Mouse (Mus musculus) liver, embryonic 14.5 days (tissue): ENCODE results near the gene Pde4d. TPM values are rescaled to one million over a fixed set of nuclear protein-coding genes. Genes with fewer than 3 reads are reported as not detected.

ENCODE experiments used
- ATAC-seq: fragments of 200-750 bp; cut with Nextera tagmentation; 2 replicates; pipeline ENCODE4 v1.8.0; 2017; ENCODE audit warnings: moderate number of reproducible peaks, mild to moderate bottlenecking, moderate library complexity; ENCODE audit not compliant: insufficient read depth
- DNase-seq, 3 experiments: peaks; one replicate each; pipeline ENCODE4 v3.0.0-alpha.2; 2012 to 2013; ENCODE audit warnings: low read depth in 3 of 3, low spot score in 3 of 3
- H3K27ac ChIP-seq: fragments of 300-500 bp; sonication (generic); 2 replicates; pipeline ENCODE4 v1.5.1; 2014; ENCODE audit warnings: moderate library complexity, mild to moderate bottlenecking, control low read depth, inconsistent platforms
- H3K27me3 ChIP-seq: fragments of 300-500 bp; sonication (generic); 2 replicates; pipeline ENCODE4 v1.6.1; 2014; ENCODE audit warnings: mild to moderate bottlenecking, low read length, moderate library complexity; ENCODE audit not compliant: control insufficient read depth, insufficient read depth
- H3K36me3 ChIP-seq: fragments of 300-500 bp; sonication (generic); replicated peaks from 2 replicates; pipeline ENCODE4 v1.6.1; 2014; ENCODE audit warnings: low read depth; ENCODE audit not compliant: control insufficient read depth, insufficient read depth
- H3K4me1 ChIP-seq, 2 experiments: fragments of 200-500 bp in 1 of 2; fragments of 300-500 bp in 1 of 2; sonication (generic) in 1 of 2; replicated peaks; 2 replicates each; pipeline ENCODE4 v1.6.1; 2012 to 2014; ENCODE audit warnings: antibody characterized with exemption in 1 of 2, inconsistent platforms in 1 of 2, low read length in 1 of 2; ENCODE audit not compliant: control insufficient read depth in 2 of 2, insufficient read depth in 2 of 2
- H3K4me2 ChIP-seq: fragments of 300-500 bp; sonication (generic); 2 replicates; pipeline ENCODE4 v1.6.1; 2014; ENCODE audit warnings: low read depth, mild to moderate bottlenecking, control low read depth, moderate library complexity
- H3K4me3 ChIP-seq, 2 experiments: fragments of 200-500 bp in 1 of 2; fragments of 300-500 bp in 1 of 2; sonication (generic) in 1 of 2; 2 replicates each; pipeline ENCODE4 v1.5.1; 2012 to 2014; ENCODE audit warnings: low read depth in 2 of 2, low read length in 2 of 2, mild to moderate bottlenecking in 2 of 2, control low read depth in 1 of 2, inconsistent platforms in 1 of 2, moderate library complexity in 1 of 2; ENCODE audit not compliant: insufficient read depth in 1 of 2
- H3K9ac ChIP-seq: fragments of 300-500 bp; sonication (generic); replicated peaks from 2 replicates; pipeline ENCODE4 v1.6.1; 2014; ENCODE audit warnings: mild to moderate bottlenecking, control low read depth, moderate library complexity
- H3K9me3 ChIP-seq: fragments of 300-500 bp; sonication (generic); 2 replicates; pipeline ENCODE4 v1.6.1; 2016; ENCODE audit warnings: low read length, mixed read lengths; ENCODE audit not compliant: control insufficient read depth
- CTCF ChIP-seq: IDR thresholded peaks from 2 replicates; pipeline ENCODE4 v1.5.1; 2016; ENCODE audit warnings: antibody characterized with exemption, low read depth, control low read depth
- EP300 ChIP-seq: IDR thresholded peaks from 2 replicates; pipeline ENCODE4 v1.6.1; 2016; ENCODE audit warnings: antibody characterized with exemption, low read depth
- WGBS: fragments of 180-500 bp; shearing (Covaris S2); extraction: QIAGEN DNeasy Blood & Tissue Kit; methylation state at CpG from one replicate; pipeline ENCODE4 v1.1.7; 2014; ENCODE audit not compliant: insufficient replicate concordance; 5-methylcytosine and 5-hydroxymethylcytosine counted together
- polyA plus RNA-seq, 2 experiments: library from polyadenylated mRNA; depleted of rRNA in 1 of 2; stranded (reverse) in 1 of 2; unstranded in 1 of 2; fragments of >200 nt; fragmentation: Nextera tagmentation in 1 of 2; extraction: Ambion mirVana in 1 of 2; gene quantifications; 2 replicates each; pipeline versions ENCODE4 v1.2.1 to v1.2.3; 2012 to 2014

Gene Pde4d
- polyA plus RNA-seq, 2 experiments: 4.9 to 8.6 TPM

DNA sequence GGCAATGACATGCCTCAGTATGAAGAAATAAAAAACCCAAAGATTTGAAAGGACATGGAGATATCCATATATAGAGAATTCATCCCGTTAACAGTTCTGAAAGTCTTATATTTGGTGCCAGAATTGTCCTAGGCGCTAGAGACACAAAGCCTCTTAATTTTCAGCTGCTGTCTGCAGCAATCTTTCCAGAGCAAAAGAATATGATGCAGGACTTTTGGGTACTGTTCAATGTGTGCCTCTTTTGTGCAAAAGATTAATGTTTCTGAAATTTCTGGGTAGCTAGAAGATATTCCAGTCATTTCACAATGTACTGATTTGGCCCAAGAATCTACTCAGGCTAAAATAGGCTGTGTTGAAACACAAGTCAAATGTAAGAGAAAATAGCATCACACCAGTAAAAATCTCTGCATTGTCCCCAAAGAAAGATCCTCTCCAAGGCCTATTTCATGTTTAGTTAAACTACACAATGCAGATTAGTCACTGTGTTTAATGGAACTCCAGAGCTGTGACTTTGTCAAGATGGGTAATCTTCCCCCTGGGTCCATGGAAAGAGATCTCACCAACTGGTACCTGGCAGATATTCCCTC, 1270.5 kb downstream of the Pde4d start:
- no peaks in the 10 kb centered on the region for H3K36me3 ChIP-seq
- H3K4me3 ChIP-seq: no peak overlapping the region
- no peak overlapping the region for H3K4me2 ChIP-seq
- H3K4me1 ChIP-seq: no peaks in the 10 kb centered on the region; a peak in 1 of 4 replicates
- H3K27ac ChIP-seq: no peak overlapping the region
- no peak overlapping the region for H3K9ac ChIP-seq
- DNase-seq: no peak
- ATAC-seq: no peak
- no peaks in the 10 kb centered on the region for H3K9me3 ChIP-seq
- 85% methylated on average over 2 of the region's 2 CpGs for WGBS
- no peaks in the 10 kb centered on the region for H3K27me3 ChIP-seq
- TF ChIP-seq EP300 (no peak), CTCF (no peak)

DNA sequence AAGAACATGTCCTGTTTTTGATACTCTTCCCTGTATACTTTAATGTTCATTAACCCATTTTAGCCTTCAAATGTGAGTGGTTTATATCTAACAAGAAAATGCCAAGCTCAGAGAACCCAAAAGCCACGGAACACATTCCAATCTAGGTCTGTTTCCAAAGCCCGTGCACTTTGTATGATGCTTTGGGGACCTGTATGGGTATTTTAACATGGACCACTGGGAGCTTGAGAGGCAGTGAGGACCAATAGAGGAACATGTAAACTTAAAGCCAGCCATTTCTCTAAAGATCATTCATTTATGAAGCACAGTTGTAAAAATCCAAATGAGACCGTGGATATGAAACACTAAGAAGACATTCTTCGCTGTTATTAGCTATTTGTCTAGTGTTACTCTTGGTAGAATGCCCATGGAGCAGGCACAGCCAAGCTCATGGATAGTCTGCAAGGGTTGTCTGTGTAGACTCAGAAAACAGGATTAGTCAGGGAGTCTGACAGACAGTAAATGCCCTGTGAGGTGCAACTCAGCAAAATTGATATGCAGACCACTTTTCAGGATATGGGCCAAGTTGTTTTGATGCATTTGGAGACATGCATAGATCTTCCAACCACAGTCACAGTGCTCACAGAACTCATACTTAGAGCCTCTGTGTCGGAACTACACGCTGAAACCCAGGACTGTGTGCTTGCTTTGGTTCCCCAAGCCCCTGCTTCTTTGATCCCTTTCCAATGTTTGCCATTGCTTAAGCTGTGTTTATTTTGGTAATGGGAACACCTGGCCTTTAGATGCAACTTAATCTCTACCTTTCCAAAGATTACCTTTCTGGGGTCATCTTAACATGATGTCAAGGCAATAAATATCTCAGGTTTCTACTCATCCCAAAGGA, 1272.7 kb downstream of the Pde4d start:
- whole genome bisulfite sequencing: 84% methylated on average over 6 of the region's 6 CpGs
- ATAC-seq (no peak), DNase-seq (no peak)
- Histone ChIP-seq H3K36me3 (no peaks in the 10 kb centered on the region), H3K9me3 (no peaks in the 10 kb centered on the region), H3K4me3 (no peak overlapping the region), H3K27me3 (no peaks in the 10 kb centered on the region), H3K9ac (no peak overlapping the region), H3K4me1 (no peaks in the 10 kb centered on the region; a peak in 1 of 4 replicates), H3K4me2 (no peak overlapping the region), H3K27ac (no peak overlapping the region)
- TF ChIP-seq CTCF (no peak), EP300 (no peak)

DNA sequence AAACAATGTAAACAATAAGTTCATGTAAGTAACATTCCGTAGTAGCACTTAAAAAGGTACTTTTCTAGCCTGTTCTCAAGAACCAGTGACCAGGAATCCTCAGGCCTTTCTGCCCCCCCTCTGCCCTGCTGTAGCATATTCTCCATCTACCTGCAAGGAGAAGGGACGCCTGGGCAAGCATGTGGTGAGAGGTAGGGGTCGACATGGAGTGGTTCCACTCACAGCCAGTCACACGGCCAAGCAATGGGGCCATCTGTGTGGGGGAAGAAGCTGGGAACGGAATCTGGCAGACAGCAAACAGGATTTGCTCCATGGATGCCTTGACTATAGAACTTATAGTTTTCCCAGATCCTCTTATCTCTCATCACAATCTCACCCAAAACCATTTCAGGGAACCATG, 1277.6 kb downstream of the Pde4d start:
- H3K4me3 ChIP-seq: no peak overlapping the region
- no peak for DNase-seq
- no peak overlapping the region for H3K4me2 ChIP-seq
- H3K9ac ChIP-seq: no peak overlapping the region
- no peaks in the 10 kb centered on the region; a peak in 1 of 4 replicates for H3K4me1 ChIP-seq
- no peaks in the 10 kb centered on the region for H3K27me3 ChIP-seq
- TF ChIP-seq CTCF: no peak
- no peak for TF ChIP-seq EP300
- no peaks in the 10 kb centered on the region for H3K36me3 ChIP-seq
- H3K27ac ChIP-seq: no peak overlapping the region
- 75% methylated on average over 5 of the region's 5 CpGs for WGBS
- H3K9me3 ChIP-seq: no peaks in the 10 kb centered on the region
- ATAC-seq: no peak

DNA sequence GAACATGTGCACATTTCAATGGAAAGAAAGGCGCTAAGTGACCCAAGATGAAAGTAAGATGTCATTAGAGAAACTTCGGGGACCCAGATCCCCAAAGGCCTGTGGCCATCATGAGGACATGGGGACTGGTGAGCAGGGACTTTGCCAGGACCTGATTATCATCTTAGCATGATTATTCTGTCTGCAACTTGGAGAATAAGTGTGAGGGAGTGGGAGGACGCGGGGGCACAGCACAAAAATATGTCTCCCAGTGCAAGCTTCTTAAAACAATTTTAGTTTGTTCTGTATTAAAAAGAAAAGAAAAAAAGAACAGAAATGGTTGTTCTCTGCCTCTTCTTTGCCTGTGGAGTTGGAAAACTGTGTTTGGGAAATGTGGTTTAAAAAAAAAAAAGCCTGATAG, 1279.9 kb downstream of the Pde4d start:
- TF ChIP-seq EP300 (no peak), CTCF (no peak)
- Histone ChIP-seq H3K27ac (no peak overlapping the region), H3K27me3 (no peaks in the 10 kb centered on the region), H3K36me3 (no peaks in the 10 kb centered on the region), H3K4me2 (no peak overlapping the region), H3K4me1 (no peaks in the 10 kb centered on the region; a peak in 1 of 4 replicates), H3K4me3 (no peak overlapping the region), H3K9ac (no peak overlapping the region), H3K9me3 (no peaks in the 10 kb centered on the region)
- WGBS: 87% methylated on average over 4 of the region's 4 CpGs
- DNase-seq (no peak), ATAC-seq (no peak)

DNA sequence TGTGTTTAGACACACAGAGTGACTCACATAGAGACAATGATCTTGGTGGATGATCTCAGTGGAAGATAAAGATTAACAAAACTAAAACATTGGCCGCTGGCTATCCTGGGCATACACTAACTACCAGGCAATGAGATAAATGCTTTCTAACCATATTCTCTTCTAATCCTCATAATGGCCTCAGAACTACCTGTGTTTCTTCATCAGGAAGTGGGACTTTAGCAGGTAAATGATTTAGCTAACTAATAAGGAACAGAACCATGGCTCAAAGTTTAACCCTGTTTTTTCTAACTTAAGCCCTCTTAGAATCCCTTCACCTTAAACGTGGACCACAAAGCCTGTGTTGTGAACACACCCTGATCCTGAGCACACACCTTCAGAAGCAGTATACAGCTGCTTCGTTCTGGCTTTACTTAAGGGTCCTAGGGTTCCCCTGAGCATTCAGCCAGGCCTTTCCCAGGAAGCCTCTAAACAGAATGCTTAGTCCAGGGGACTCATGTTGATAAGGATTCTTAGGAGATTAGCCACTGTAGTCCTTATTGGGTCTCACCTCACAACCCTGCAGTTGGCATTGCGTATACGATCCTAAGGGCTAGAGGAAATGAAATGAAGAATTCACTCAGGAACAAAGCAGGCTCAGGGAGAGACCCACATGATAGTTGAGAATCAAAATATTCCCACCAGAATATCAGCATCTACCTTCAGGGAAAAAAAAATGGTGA, 1283.1 kb downstream of the Pde4d start:
- Histone ChIP-seq H3K9me3 (no peaks in the 10 kb centered on the region), H3K36me3 (no peaks in the 10 kb centered on the region), H3K4me3 (no peak overlapping the region), H3K4me2 (no peak overlapping the region), H3K9ac (no peak overlapping the region), H3K27me3 (no peaks in the 10 kb centered on the region), H3K4me1 (no peaks in the 10 kb centered on the region; a peak in 1 of 4 replicates), H3K27ac (no peak overlapping the region)
- DNase-seq: no peak
- TF ChIP-seq CTCF (no peak), EP300 (no peak)
- WGBS: 75% methylated on average over 5 of the region's 5 CpGs
- no peak for ATAC-seq
